Mouse (Mus musculus) effector memory CD4-positive, alpha-beta T cell, adult 7 months (primary cell): ENCODE measurements around the gene Rpn2. TPM values are rescaled to one million over a fixed set of nuclear protein-coding genes. Genes with fewer than 3 reads are reported as not detected.

Experiments
- polyA plus RNA-seq: library from polyadenylated mRNA; unstranded; fragments of 100-300 nt; shearing (Covaris generic); gene quantifications from one replicate; pipeline ENCODE4 v1.2.1, GENCODE M21; 2017

The Rpn2 gene
- polyA plus RNA-seq, result 197 TPM

DNA sequence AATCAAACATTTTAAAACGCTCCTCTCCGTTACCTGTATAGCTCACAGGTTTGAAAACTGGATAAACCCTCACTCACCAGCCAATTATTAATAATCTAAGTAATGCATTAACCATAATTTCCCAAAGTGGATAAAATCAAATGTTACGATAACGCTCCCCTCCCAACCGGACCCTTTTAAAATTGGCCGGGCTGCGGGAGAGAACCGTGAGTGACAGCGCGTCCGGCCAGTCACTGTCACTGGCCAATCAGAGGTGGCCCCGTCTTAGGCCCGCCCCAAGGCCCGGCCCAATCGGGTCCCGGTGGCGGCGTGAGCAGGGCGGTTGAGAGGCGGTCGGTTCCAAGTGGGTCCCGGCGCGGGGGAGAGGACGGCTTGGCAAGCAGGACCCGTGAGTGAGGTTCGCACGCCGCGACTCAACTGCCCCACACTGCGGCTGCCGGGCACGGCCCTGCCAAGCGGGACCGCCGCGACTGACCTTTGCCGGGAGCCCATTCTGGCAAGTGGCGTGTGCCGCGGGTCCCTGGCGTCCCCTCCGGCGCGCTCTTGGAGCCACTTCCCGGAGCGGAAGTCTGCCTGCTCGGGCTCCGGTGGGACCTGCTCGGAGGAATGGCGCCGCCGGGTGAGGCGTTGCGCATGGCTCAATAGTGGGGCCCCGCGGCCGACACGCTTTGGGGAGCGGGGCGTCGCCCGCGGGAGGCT is at the start of gene Rpn2:
Gene Rpn2, plus strand, starts transcription at position 301 of the 699 bp plus-strand sequence.

DNA sequence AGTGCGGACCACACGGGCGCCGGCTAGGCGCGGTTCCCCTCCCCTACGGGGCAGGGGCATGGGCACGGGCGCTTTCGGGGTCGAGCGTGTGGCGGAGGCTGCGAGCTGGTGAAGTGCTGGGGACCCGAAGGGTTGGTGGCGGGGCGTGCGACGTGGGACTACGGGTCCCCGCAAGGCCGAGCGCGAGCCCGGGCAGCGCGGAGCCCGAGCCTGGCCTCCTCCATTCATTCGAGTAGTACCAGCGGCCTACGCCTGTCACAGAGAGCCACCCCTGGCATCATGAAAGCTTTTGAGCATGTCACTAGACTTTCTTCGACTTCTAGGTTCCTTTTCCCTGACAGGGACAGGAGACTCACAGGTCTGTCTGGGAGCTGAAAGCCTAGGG is 591 bp downstream of the Rpn2 start, which contains the start of gene Mroh8:
Gene Mroh8, minus strand, starts transcription at position 134 of the 385 bp plus-strand sequence.

DNA sequence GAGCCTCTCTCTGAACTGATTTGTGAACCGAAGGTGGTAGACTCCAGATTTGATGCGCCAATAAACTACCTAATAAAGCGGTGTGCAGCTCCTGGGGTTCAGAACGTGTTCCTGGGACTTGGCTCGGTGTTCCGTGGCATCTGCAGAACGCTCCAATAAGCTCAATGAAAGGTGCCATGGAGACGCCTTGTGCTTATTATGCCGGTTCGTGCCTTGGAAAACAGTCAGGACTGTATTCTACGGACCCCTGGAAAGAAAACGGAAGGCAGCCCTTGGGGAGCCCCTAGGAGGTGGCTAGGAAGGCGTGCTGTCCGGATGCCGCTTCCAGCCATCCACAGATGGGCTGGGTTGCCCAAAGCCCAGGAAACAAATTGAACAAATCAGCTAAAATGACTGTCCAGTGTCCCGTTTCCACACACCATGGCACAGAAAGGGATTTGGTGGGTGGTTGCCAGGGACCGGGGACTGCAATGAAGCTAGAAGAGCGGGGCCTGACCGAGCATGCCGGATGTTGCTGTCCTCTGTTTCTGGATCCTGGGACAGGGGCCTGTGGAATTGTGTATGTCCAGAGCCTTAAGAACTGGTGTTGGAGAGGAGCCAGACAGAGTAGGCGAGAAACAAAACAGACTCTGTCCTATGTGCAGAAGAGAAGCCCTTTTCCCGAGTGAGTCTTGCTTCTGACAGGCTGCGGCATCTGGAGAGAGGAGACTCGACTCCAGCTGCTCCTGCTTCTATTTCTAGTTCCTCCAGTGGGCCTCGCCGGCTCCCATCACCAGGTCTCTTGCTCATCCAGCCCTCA is 68.7 kb downstream of the Rpn2 start, which contains the start of gene Ghrh:
Gene Ghrh, minus strand, starts transcription at position 146 of the 799 bp plus-strand sequence.

GRCm38 (mm10) chr2:157367184-157367893 is 88.5 kb downstream of the Rpn2 start, which contains the start of gene Manbal:
TSS of gene Manbal (plus strand) at chr2:157367594.

Other genes starting within 250 kb of the Rpn2 start
- gene Soga1, start 199.8 kb upstream of the Rpn2 start, polyA plus RNA-seq, result 0.39 TPM
- not detected for gene Tldc2, start 192.0 kb upstream of the Rpn2 start, polyA plus RNA-seq
- gene Samhd1, start 143.8 kb upstream of the Rpn2 start, polyA plus RNA-seq, result 289 TPM
- 32.3 TPM for gene Rbl1, start 74.5 kb upstream of the Rpn2 start, polyA plus RNA-seq
- gene Mroh8, start 532 bp downstream of the Rpn2 start, polyA plus RNA-seq, result 0.11 TPM
- not detected for gene Ghrh, start 68.5 kb downstream of the Rpn2 start, polyA plus RNA-seq
- gene Manbal, start 88.6 kb downstream of the Rpn2 start, polyA plus RNA-seq, result 40.9 TPM
- gene Src, start 139.4 kb downstream of the Rpn2 start, polyA plus RNA-seq, result 0.44 TPM